Mouse (Mus musculus) lung, adult 2 months (tissue): Measurements from ENCODE around the gene BC004004.

Experiments
- CTCF ChIP-seq: fragments of 200-500 bp; IDR thresholded peaks from 2 replicates; pipeline ENCODE4 v1.5.1; 2011; ENCODE audit warnings: mild to moderate bottlenecking, low read length, control low read depth; ENCODE audit not compliant: insufficient read depth
- POLR2A ChIP-seq: fragments of 200-500 bp; IDR thresholded peaks from 2 replicates; pipeline ENCODE4 v1.6.1; 2011; ENCODE audit warnings: low read depth, mild to moderate bottlenecking, control low read depth, low read length, borderline replicate concordance; ENCODE audit errors: extremely low read depth

DNA sequence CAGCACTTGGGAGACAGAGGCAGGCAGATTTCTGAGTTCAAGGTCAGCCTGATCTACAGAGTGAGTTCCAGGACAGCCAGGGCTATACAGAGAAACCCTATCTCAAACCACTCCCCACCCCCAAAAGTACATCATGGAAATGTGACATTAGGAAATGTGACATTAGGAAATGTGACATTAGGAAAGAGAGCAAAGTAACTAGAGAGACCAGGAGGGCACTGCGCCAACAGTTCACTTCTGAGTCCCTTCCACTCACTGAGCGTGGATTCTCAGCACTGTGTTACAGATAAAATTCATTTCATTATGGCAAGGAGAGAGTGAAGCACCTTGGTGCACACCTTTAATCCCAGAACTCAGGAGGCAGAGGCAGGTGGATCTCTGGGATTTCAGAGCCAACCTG, 9.7 kb upstream of the BC004004 start:
- TF ChIP-seq CTCF (no peak), POLR2A (no peak)
